In the genomic region with DNA sequence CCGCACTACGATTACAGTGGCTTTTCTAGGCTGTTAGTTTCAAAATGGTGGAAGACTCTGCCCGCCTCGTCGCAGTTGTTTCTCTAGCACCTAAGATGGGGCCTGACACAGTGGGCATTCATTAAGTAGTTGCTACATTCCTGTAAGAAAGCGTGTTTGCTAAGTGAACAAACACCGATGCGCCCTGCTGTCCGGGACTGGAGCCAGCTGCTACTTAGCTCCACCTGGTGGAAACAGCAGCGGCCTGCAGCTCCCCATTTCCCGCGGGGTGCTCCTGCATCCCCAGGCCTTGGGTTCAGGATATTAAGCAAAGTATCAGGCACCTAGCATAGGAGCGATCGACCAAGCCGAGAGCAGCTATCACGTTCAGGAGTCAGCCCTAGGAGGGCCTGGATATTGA, we compare ENCODE assay signal across 8 mouse cellular contexts. TPM values are rescaled to one million over a fixed set of nuclear protein-coding genes. Genes with fewer than 3 reads are reported as not detected.
DNase-seq lines count a peak whose midpoint lies in the region; ATAC-seq and TF ChIP-seq lines count a peak whose summit lies in the region.

No protein-coding gene starts in this region.

- no peak overlapping the region for H3K27ac ChIP-seq in intestine, embryonic 15.5 days
- H3K27ac ChIP-seq in limb, embryonic 11.5 days (replicated peaks; ENCODE audit: low read depth, low read length): no peak overlapping the region
- H3K27ac ChIP-seq in midbrain, embryonic 13.5 days: no peak overlapping the region
- H3K27ac ChIP-seq in small intestine, adult 2 months (ENCODE audit: insufficient read depth, low read depth, low read length): no peak overlapping the region

- H3K27me3 ChIP-seq in intestine, embryonic 15.5 days (replicated peaks): no peaks in the 10 kb centered on the region
- H3K27me3 ChIP-seq in limb, embryonic 11.5 days (ENCODE audit: control insufficient read depth, insufficient read depth, low read length): no peaks in the 10 kb centered on the region; the same call in 1 of the 2 replicates
- H3K27me3 ChIP-seq in midbrain, embryonic 13.5 days: 0 out of 2 replicates have a peak, but pooled peaks cover 4% of the 10 kb centered on the region
- H3K27me3 ChIP-seq in small intestine, adult 2 months (ENCODE audit: control insufficient read depth, insufficient read depth, low read length): no peaks in the 10 kb centered on the region

- H3K9me3 ChIP-seq in intestine, embryonic 15.5 days: no peaks in the 10 kb centered on the region
- H3K9me3 ChIP-seq in limb, embryonic 11.5 days (ENCODE audit: control insufficient read depth, low read length): no peaks in the 10 kb centered on the region
- H3K9me3 ChIP-seq in midbrain, embryonic 13.5 days: no peaks in the 10 kb centered on the region

- TF ChIP-seq POLR2A in small intestine, adult 2 months (IDR thresholded peaks at IDR 0.05; ENCODE audit: low read depth, low read length): no peak

- peak overlapping the region; percentile 20 for H3K4me3 ChIP-seq in intestine, embryonic 15.5 days (replicated peaks)
- no peak overlapping the region for H3K4me3 ChIP-seq in limb, embryonic 11.5 days (ENCODE audit: low read depth, low read length)
- peak overlapping the region; percentile 13 for H3K4me3 ChIP-seq in midbrain, embryonic 13.5 days (replicated peaks)
- H3K4me3 ChIP-seq in small intestine, adult 2 months (ENCODE audit: low read depth, low read length): no peak overlapping the region

- TF ChIP-seq CTCF in small intestine, adult 2 months (IDR thresholded peaks at IDR 0.05; ENCODE audit: extremely low read depth, insufficient read length, insufficient replicate concordance, low read depth, low read length): peak; percentile 86

- peak; percentile 87 for DNase-seq in CD4-positive, CD25-positive, alpha-beta regulatory T cell, adult 2 months (ENCODE audit: low read depth, low spot score)
- DNase-seq in embryo, embryonic 10.5 days (ENCODE audit: low spot score): peak; percentile 88
- DNase-seq in gastrocnemius, postnatal 36 days: peak; percentile 72 to 78
- peak; percentile 85 for DNase-seq in limb, embryonic 11.5 days (ENCODE audit: low spot score)

- intact Hi-C loops in gastrocnemius, postnatal 36 days (cut with DNase I): loop anchor here (2.0 to 5.0 kb wide), 3 partner anchors 69 to 146 kb away; a partner anchor contains a TSS

- peak overlapping the region; percentile 57 for H3K4me2 ChIP-seq in intestine, embryonic 15.5 days (replicated peaks)
- peak overlapping the region; percentile 27 for H3K4me2 ChIP-seq in limb, embryonic 11.5 days (ENCODE audit: low read depth, severe bottlenecking)
- peak overlapping the region; percentile 45 for H3K4me2 ChIP-seq in midbrain, embryonic 13.5 days (replicated peaks)

- H3K36me3 ChIP-seq in intestine, embryonic 15.5 days: peaks cover 3% of the 10 kb centered on the region
- no peaks in the 10 kb centered on the region; the same call in 1 of the 2 replicates for H3K36me3 ChIP-seq in limb, embryonic 11.5 days (ENCODE audit: control insufficient read depth, insufficient read depth, low read length)
- peaks cover 12% of the 10 kb centered on the region for H3K36me3 ChIP-seq in midbrain, embryonic 13.5 days
- peaks cover 14% of the 10 kb centered on the region for H3K36me3 ChIP-seq in small intestine, adult 2 months (ENCODE audit: control insufficient read depth, insufficient read depth, low read length)

- H3K9ac ChIP-seq in intestine, embryonic 15.5 days: 0 out of 2 replicates have a peak overlapping the region, but pooled peaks have one; percentile 10
- H3K9ac ChIP-seq in limb, embryonic 11.5 days (ENCODE audit: low read length): no peak overlapping the region
- H3K9ac ChIP-seq in midbrain, embryonic 13.5 days (replicated peaks): no peak overlapping the region

- 9% methylated on average over 16 of the region's 16 CpGs for WGBS in intestine, embryonic 15.5 days
- WGBS in limb, embryonic 11.5 days: 10% methylated on average over 16 of the region's 16 CpGs
- WGBS in midbrain, embryonic 13.5 days: 8% methylated on average over 16 of the region's 16 CpGs
- WGBS in small intestine, adult 2 months: 5% methylated on average over 16 of the region's 16 CpGs

- H3K4me1 ChIP-seq in intestine, embryonic 15.5 days (replicated peaks): peaks cover 17% of the 10 kb centered on the region
- peaks cover 6% of the 10 kb centered on the region; the same call in 1 of the 2 replicates for H3K4me1 ChIP-seq in limb, embryonic 11.5 days (ENCODE audit: control insufficient read depth, insufficient read depth, low read length)
- peaks cover 25% of the 10 kb centered on the region for H3K4me1 ChIP-seq in midbrain, embryonic 13.5 days (replicated peaks)
- H3K4me1 ChIP-seq in small intestine, adult 2 months (ENCODE audit: control insufficient read depth, insufficient read depth, insufficient read length, low read length): peaks cover 11% of the 10 kb centered on the region

- no peak for ATAC-seq in CD4-positive, CD25-positive, alpha-beta regulatory T cell, adult 4 months
- ATAC-seq in intestine, embryonic 15.5 days: no peak
- ATAC-seq in limb, embryonic 11.5 days (ENCODE audit: insufficient number of reproducible peaks, low FRiP score, low TSS enrichment, low read depth): no peak
- ATAC-seq in midbrain, embryonic 13.5 days: no peak

RNA-seq across cellular contexts. Expression of a gene that starts 1.6 kb away (rescaled TPM):
- 100 to 1,000 TPM; 682 to 766 TPM for polyA plus RNA-seq in CD4-positive, CD25-positive, alpha-beta regulatory T cell, adult 4 months (2017; shearing (Covaris generic))
- 10 to 100 TPM; 50.3 to 66.5 TPM for total RNA-seq in gastrocnemius, postnatal 36 days (2021)
- 245 and 263 TPM in 2 replicates for polyA plus RNA-seq in intestine, embryonic 15.5 days (2015; fragmentation: Nextera tagmentation; extraction: Ambion mirVana)
- polyA plus RNA-seq in limb, embryonic 11.5 days (2014; fragmentation: Nextera tagmentation; extraction: Ambion mirVana): 196 and 201 TPM in 2 replicates
- 162 and 166 TPM in 2 replicates for polyA plus RNA-seq in midbrain, embryonic 13.5 days (2015; fragmentation: Nextera tagmentation; extraction: Ambion mirVana)
- 597 and 1,087 TPM in 2 replicates for polyA plus RNA-seq in small intestine, adult 2 months (2012; rRNA removed)

RNA-seq across cellular contexts. Expression of a gene that starts 13.8 kb away (rescaled TPM):
- 10 to 100 TPM; 13.3 to 17.4 TPM for polyA plus RNA-seq in CD4-positive, CD25-positive, alpha-beta regulatory T cell, adult 4 months (2017; shearing (Covaris generic))
- total RNA-seq in gastrocnemius, postnatal 36 days (2021): 10 to 100 TPM; 10.4 to 14.1 TPM
- 4.0 and 4.4 TPM in 2 replicates for polyA plus RNA-seq in intestine, embryonic 15.5 days (2015; fragmentation: Nextera tagmentation; extraction: Ambion mirVana)
- 3.9 and 4.2 TPM in 2 replicates for polyA plus RNA-seq in limb, embryonic 11.5 days (2014; fragmentation: Nextera tagmentation; extraction: Ambion mirVana)
- polyA plus RNA-seq in midbrain, embryonic 13.5 days (2015; fragmentation: Nextera tagmentation; extraction: Ambion mirVana): 45.5 and 47.8 TPM in 2 replicates
- polyA plus RNA-seq in small intestine, adult 2 months (2012; rRNA removed): 7.2 and 12.0 TPM in 2 replicates

RNA-seq across cellular contexts. Expression of a gene that starts 23.2 kb away (rescaled TPM):
- polyA plus RNA-seq in CD4-positive, CD25-positive, alpha-beta regulatory T cell, adult 4 months (2017; shearing (Covaris generic)): not detected
- total RNA-seq in gastrocnemius, postnatal 36 days (2021): 1 to 10 TPM; 2.4 to 4.1 TPM
- polyA plus RNA-seq in intestine, embryonic 15.5 days (2015; fragmentation: Nextera tagmentation; extraction: Ambion mirVana): 37.7 and 41.2 TPM in 2 replicates
- 4.7 and 5.4 TPM in 2 replicates for polyA plus RNA-seq in limb, embryonic 11.5 days (2014; fragmentation: Nextera tagmentation; extraction: Ambion mirVana)
- polyA plus RNA-seq in midbrain, embryonic 13.5 days (2015; fragmentation: Nextera tagmentation; extraction: Ambion mirVana): 2.4 and 2.9 TPM in 2 replicates
- 154 and 384 TPM in 2 replicates for polyA plus RNA-seq in small intestine, adult 2 months (2012; rRNA removed)

RNA-seq across cellular contexts. Expression of a gene that starts 55.8 kb away (rescaled TPM):
- polyA plus RNA-seq in CD4-positive, CD25-positive, alpha-beta regulatory T cell, adult 4 months (2017; shearing (Covaris generic)): 100 to 1,000 TPM; 283 to 390 TPM
- 1 to 10 TPM in 1 of 2 experiments, under 1 TPM in 1; 0.44 to 1.1 TPM for total RNA-seq in gastrocnemius, postnatal 36 days (2021)
- 6.7 and 7.2 TPM in 2 replicates for polyA plus RNA-seq in intestine, embryonic 15.5 days (2015; fragmentation: Nextera tagmentation; extraction: Ambion mirVana)
- 3.8 and 4.2 TPM in 2 replicates for polyA plus RNA-seq in limb, embryonic 11.5 days (2014; fragmentation: Nextera tagmentation; extraction: Ambion mirVana)
- polyA plus RNA-seq in midbrain, embryonic 13.5 days (2015; fragmentation: Nextera tagmentation; extraction: Ambion mirVana): 1.2 and 1.3 TPM in 2 replicates
- polyA plus RNA-seq in small intestine, adult 2 months (2012; rRNA removed): 6.6 and 13.0 TPM in 2 replicates

Comparison
In these comparisons a context has a peak if more than half of its experiments do, and no peak if none do; other contexts are left out.
1. H3K4me3 ChIP-seq: peak in intestine, embryonic 15.5 days (single experiment) and midbrain, embryonic 13.5 days (single experiment); none in limb, embryonic 11.5 days (single experiment) and small intestine, adult 2 months (single experiment).
2. Peak in every context shown above with its lines, with median percentiles within 50 percentile points of each other: DNase-seq and H3K4me2 ChIP-seq.